Mouse (Mus musculus): ENCODE data around the gene Rps7.

The Rps7 gene

DNA sequence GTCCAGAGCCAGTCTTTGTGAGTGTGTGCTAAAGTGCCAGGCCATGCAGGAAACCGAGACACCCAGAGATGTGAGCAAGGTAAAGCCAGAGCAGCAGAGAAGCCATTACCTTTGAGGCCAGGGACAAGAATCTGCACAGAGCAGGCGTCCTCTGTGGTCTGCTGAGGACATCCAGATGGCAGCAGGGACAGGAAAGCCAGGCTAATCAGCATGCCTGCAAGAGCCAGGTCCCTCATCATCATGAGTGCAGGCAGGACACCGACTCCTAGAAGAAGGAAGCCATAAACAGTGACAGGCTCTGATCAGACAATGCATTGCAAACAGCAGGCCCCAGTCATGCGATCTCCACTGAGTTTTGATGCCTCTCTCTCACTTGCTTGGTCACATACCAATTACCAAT, 18.5 kb downstream of the Rps7 start:
- no peak for DNase-seq (ENCODE audit: low spot score)

DNA sequence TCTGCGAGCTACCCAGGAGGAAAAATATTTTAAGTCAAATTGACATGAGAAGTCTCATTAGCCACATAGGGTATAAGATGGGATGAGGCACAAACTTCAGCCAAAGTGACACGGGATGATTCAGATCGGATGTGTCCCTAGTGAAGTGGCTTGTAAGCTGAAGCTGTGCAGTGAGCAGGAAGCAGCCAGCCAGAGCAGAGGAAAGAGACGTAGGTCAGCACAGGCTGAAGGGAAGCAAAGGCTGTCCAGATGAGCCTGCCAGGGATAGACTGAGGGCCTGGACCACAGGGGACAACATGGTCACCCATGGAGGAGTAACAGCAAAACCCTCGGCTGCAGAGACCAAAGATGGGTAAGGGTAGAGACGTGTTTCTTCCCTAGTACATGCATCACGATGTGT, 21.4 kb downstream of the Rps7 start:
- DNase-seq (ENCODE audit: low spot score) = no peak

DNA sequence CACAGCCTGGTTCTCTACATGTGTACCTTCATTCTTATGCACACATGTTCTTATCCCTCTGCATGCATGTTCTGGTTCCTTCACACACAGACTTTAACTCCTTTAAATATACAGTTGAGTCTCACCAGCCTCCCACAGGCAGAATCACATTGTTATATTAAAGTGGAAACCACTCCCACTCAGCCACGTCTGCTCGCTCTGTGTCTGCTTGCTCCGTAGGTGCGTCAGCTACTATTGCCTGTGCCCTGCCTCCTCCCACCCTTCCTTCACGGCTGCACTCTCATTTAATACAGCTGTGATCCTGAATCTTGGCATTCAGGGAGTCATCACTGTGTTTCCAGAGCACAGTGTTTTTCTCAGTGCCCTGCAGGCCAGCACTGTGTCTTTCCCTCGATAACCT, 23.4 kb downstream of the Rps7 start:
- no peak for DNase-seq (ENCODE audit: low spot score)

DNA sequence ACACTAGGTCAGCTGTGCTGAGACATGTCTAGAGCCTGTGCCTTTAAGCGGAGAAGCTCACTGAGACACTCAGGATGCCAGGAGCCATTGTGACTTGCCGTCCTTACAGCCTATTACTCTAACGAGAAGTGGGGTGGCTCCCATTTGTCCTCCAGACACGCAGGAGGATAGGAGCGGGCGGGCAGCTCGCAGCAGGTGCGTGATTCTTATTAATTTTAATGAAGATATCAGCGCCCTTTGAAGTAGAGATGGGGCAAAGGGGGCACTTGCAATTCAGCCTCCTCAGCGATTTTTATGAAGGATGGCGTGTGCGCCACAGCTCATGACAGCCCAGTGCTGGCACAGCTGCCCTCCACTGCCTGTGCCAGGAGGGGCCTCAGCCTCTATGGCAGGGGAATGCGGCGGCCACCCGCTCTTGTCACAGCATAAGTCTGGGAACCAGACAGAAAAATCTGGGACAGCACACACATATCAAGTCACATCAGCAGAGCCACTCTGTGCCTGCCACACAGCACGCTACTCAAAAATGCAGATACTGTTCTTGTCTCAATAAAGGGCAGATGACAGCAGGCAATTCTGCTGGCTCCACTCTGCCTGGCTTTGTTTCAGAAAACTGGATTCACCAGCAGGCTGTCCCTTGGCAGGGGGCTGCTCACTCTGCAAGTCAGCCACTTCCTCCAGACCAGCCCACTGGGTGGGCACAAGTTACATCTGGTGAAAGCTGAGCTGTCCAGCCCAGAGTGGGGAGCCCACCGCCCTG, 28.0 kb downstream of the Rps7 start:
- no peak for DNase-seq (ENCODE audit: low spot score)

DNA sequence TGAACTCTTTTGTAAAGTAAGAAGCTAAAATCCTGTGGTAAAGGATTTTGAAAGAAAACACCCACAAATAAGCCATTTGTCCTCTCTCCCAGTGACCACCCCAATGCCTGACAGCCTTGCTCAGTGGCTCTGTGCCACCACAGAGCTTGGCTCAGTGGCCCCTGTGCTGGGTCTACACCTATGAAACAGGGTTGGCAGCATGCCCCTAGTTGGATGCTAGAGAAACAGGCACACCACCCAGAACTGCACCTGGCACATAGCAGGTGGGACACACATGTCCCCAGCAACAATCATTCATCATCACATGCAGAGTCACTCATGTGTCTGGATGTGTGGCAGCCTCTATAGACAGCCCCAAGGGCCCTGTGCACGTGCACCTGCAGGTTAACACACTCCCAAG, 32.3 kb downstream of the Rps7 start:
- DNase-seq (ENCODE audit: low spot score) = no peak

DNA sequence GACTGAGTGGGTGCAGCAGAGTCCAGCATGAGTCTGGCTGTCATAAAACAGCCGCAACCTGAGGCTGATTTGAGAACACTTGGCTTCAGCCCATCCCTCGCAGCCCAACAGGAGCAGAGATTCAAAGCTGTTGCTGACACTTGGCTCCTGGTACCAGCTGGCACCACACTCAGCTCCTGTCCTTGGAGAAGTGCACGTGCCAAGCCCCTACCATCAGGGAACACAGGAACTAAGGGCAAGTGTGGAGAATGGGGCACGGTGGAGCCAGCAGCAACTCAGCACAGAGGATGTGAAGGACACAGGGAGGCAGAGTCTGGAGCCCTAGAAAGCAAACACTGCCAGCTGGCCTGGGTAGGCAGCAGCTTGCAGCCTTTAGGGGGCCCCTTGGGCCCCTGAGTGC, 33.5 kb downstream of the Rps7 start:
- peak; percentile 54 for DNase-seq (ENCODE audit: low spot score)

DNA sequence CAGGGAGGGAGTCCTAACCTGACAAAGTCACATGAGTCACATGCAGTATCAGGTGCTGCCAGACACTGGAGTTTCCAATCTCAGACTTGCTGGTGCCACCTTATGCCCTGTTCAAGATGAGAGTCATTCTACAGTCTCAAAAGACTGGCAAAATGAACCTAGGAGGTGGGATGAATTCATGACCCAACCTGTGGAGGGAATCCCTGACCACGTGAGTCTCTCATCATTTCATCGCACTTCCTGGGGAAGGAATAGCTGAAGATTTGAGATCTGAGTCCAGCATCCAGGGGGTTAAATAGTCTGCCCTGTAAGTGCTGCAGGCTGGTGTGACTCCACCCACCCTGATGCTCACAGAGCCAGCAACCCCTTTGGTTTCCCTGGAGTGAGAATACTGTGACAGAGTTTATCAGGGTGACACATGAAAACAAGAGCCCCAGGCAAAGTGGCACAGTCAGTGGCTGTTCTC, 37.2 kb downstream of the Rps7 start:
- DNase-seq (ENCODE audit: low spot score) = no peak

DNA sequence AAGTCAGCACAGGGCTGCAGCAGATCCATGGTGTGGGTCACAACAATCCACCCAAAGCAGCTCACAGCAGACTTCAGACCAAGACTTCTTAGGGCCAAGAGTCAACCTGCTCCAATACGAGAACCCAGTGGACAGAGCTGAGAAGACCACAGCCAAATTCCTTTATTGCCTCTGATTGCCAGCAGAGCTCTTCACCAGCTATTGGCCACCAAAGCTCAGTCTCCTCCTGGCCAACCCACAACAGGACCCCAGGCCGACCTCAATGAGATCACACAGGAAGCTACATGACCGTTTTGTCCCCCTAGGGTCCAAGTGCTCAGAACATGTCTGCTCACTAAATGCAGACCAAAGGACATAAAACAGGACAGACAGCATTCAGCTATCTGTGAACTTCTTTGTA, 37.6 kb downstream of the Rps7 start:
- no peak for DNase-seq (ENCODE audit: low spot score)

DNA sequence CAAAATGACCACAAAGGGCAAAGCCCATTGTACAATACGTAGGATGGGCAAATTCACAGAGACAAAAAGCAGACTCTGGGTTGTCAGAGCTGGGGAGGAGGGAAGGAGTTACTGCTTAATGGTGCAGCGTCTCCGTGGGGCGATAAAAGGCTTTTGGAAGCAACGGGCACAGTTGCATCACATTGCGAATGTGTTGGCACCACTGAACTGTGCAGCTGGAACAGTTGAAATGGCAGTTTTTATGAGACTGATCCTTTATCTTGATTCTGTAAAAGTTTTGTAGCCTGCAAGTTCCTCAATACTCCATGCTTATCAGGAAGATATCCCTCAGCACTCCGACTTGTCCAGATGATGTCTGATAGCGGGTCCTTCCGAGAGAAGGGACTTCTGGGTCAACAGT, 38.1 kb downstream of the Rps7 start:
- DNase-seq (ENCODE audit: low spot score) = no peak

DNA sequence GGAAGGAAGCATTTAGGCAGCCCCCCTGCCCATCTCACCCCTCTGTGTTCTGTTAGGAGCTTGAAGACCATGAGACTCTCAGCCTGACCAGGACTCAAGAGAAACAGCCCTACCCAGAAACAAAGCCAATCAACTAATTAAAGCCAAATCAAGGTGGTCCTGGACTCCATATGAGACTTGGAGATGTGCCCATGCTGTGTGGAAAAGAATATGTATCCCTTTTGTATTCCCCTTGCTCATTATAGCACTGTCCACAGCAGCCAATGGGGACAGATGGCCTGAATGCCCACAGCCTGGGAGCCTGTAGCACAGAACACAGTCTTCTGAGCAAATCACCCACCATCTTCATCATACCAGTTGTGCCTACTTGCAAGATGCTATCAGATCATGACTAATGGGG, 38.9 kb downstream of the Rps7 start:
- no peak for DNase-seq (ENCODE audit: low spot score)

DNA sequence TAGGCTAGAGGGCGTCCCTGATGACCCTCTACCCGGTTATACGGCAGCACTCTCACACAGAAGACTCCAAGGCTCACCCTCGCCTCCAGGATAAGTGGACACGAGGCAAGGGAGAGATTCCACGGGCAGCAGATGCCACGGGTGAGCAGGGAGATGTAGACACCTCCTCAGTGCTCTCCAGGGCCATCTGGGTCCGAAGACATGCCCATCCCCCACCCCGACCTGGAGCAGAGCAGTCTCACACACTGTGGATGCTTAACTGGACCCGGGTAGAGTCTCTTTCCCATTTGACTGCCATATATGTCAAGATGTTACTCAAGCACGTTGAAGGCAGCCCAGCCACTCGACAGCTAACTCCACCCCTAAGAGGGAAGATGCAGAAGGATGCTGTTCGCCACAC, 45.3 kb downstream of the Rps7 start:
- DNase-seq (ENCODE audit: low spot score) = no peak

DNA sequence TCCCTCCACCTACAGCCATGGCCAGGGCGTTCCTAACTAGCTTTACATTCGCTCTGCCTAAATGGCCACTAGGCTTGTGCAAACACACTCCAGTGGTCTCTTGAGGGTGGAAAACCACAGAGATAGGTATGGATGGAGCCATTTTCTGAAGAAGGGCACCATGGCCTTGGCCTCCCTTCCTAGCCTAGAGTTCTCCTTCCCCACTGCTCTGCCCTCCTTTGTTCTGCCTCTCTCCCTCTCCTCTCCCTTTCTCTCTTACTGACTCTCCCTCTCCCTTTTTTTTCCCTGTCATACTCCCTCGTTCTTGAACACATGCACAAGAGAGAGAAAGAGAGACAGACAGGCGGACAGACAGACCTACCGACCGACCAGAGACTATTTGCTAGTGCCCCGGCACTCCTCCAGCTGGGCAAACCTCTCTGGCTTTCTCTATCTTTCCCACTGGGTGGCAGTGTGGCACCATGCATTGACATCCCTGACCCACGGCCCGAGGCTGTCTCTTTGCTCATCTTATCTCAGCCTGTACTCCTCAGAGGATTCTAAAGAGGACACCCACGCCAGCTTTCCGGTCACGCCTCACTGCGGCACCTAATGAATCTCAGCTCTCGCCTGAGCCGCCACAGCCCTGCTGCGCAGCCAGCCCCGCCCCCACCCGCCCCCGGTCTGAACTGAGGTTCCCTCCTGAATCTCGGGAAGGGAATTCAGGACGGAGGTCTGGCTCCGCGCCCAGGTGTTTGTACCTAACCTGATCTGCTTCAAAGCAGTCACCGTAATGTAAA, 46.5 kb downstream of the Rps7 start:
- DNase-seq (ENCODE audit: low spot score) = peak; percentile 77

DNA sequence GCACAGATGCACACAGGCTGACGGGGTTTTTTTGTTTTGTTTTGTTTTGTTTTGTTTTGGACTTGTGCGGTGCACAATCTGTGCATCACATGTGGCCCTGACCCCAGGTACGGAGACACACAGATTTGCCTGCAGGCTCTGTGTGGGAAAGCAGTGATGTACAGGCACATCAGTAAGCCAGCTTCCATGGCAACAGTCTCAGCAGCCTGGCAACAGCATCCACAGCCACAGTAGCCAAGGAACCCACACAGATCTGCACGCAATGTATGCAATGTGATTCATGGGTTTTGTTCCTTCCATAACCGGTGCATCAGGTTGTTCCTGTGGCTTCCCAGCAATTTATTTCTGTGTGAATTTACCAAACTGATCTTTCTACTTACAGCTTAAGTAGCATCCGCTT, 47.8 kb downstream of the Rps7 start:
- DNase-seq (ENCODE audit: low spot score) = no peak

DNA sequence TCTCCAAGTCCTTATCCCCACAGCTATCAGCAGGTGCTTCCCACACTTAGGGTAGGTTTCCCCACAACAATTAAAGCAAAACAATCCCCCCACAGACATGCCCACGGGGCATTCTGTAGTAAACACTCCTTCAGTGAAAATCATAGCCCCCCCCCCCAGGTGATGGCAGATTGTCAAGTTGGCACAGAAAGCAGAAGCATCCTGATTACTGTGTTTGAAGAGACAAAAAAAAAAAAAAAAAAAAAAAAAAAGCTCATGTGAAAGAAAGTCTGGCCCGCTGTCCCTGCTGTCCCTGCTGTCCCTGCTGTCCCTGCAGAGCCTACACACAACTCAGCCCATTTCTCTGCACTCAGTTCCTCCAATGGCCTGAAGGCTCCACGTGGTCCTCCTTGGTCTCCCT, 51.7 kb downstream of the Rps7 start:
- DNase-seq (ENCODE audit: low spot score) = no peak

DNA sequence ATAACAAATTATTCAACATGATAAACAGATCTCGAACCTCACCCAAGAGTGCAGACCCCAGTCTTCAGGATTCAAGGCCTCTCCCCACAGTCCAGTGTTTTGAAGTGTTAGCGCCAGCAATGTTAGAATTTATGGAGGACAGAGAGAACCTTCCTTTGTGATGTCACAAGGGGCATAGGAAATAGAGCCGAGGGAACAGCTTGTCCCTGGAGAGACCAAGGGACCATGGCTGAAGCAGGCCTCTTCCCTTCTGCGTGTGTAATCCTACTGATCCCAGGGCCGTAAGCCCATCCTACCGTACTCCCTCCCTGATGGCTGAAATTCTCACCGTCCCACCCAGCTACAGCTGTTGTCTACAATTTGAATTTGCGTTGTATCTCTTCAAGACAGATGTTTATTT, 53.3 kb downstream of the Rps7 start, which contains the start of gene Allc:
Allc (minus strand) TSS at position 101 of the 400 bp plus-strand sequence.
- no peak for DNase-seq (ENCODE audit: low spot score)

Data from ovary, adult 18-20 months (tissue).